Mouse (Mus musculus) liver, embryonic 15.5 days (tissue): Measurements from ENCODE around the gene Tuba1a. TPM values are rescaled to one million over a fixed set of nuclear protein-coding genes. Genes with fewer than 3 reads are reported as not detected.
A peak's percentile ranks its signal among the peaks of the same experiment; 100 is the strongest.

Experiments used
- ATAC-seq: fragments of 200-750 bp; cut with Nextera tagmentation; 2 replicates; pipeline ENCODE4 v1.8.0; 2017; ENCODE audit warnings: moderate number of reproducible peaks, mild to moderate bottlenecking, moderate library complexity; ENCODE audit not compliant: insufficient read depth
- H3K27ac ChIP-seq: fragments of 300-500 bp; sonication (generic); replicated peaks from 2 replicates; pipeline ENCODE4 v1.5.1; 2015; ENCODE audit warnings: mild to moderate bottlenecking, inconsistent platforms
- H3K27me3 ChIP-seq: fragments of 300-500 bp; sonication (generic); 2 replicates; pipeline ENCODE4 v1.6.1; 2015; ENCODE audit warnings: mild to moderate bottlenecking, inconsistent platforms
- H3K36me3 ChIP-seq: fragments of 300-500 bp; sonication (generic); replicated peaks from 2 replicates; pipeline ENCODE4 v1.6.1; 2015; ENCODE audit warnings: moderate library complexity, mild to moderate bottlenecking, inconsistent platforms
- H3K4me1 ChIP-seq: fragments of 300-500 bp; sonication (generic); replicated peaks from 2 replicates; pipeline ENCODE4 v1.6.1; 2015; ENCODE audit warnings: inconsistent platforms
- H3K4me2 ChIP-seq: fragments of 300-500 bp; sonication (generic); 2 replicates; pipeline ENCODE4 v1.6.1; 2015; ENCODE audit warnings: moderate library complexity, mild to moderate bottlenecking, inconsistent platforms
- H3K4me3 ChIP-seq: fragments of 300-500 bp; sonication (generic); replicated peaks from 2 replicates; pipeline ENCODE4 v1.5.1; 2015; ENCODE audit warnings: mild to moderate bottlenecking, inconsistent platforms
- H3K9ac ChIP-seq: fragments of 300-500 bp; sonication (generic); 2 replicates; pipeline ENCODE4 v1.6.1; 2015; ENCODE audit warnings: moderate library complexity, mild to moderate bottlenecking, inconsistent platforms
- H3K9me3 ChIP-seq: fragments of 300-500 bp; sonication (generic); replicated peaks from 2 replicates; pipeline ENCODE4 v1.6.1; 2016; ENCODE audit warnings: inconsistent platforms
- WGBS: fragments of 180-500 bp; shearing (Covaris S2); methylation state at CpG from one replicate; pipeline ENCODE4 v1.1.7; 2015; ENCODE audit warnings: mixed read lengths; ENCODE audit not compliant: insufficient replicate concordance; 5-methylcytosine and 5-hydroxymethylcytosine counted together
- polyA plus RNA-seq: library from polyadenylated mRNA; unstranded; fragments of >200 nt; fragmentation: Nextera tagmentation; extraction: Ambion mirVana; gene quantifications from 2 replicates; pipeline ENCODE4 v1.2.1, GENCODE M21; 2015

The Tuba1a gene
- polyA plus RNA-seq, 1 experiment from 2014 or later = 75.1 TPM

GRCm38 (mm10) chr15:98992086-98992912, 38.8 kb upstream of the Tuba1a start:
- H3K27ac ChIP-seq = no peak overlapping the region
- peak overlapping the region; percentile 53 for H3K4me3 ChIP-seq
- peak overlapping the region; percentile 52 for H3K9ac ChIP-seq
- WGBS = 25% methylated on average over 17 of the region's 17 CpGs
- peak overlapping the region; percentile 79 for H3K4me2 ChIP-seq
- no peaks in the 10 kb centered on the region for H3K9me3 ChIP-seq
- peaks cover 21% of the 10 kb centered on the region for H3K4me1 ChIP-seq
- ATAC-seq = peak; percentile 45
- peaks cover 2% of the 10 kb centered on the region; the same call in 1 of the 2 replicates for H3K27me3 ChIP-seq
- H3K36me3 ChIP-seq = no peaks in the 10 kb centered on the region

DNA sequence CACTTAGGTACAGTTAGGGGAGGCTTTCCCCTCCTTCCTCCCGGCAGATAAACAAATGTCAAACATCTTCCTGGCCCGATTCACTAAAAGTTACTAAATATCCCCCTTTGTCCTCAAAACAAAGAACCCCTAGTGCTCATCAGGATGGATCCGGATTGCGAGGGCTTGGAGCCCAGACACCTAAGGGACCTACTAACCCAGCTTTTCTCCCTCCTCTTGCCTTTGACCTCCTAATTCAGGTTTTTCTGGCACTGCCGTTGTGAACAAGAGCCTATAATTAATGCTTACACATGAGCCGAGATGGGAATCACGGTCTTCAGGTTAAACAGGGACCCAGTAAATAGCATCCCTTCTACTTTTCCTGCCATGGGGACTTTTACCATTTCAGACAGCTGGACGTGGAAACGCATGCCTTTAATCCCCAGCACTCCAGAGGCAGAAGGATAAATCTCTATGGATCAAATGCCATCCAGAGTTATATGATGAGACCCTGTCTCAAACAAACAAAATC, 38.1 kb upstream of the Tuba1a start:
- H3K36me3 ChIP-seq = no peaks in the 10 kb centered on the region
- no peaks in the 10 kb centered on the region for H3K9me3 ChIP-seq
- 55% methylated on average over 9 of the region's 9 CpGs for WGBS
- no peak for ATAC-seq
- H3K4me3 ChIP-seq = no peak overlapping the region
- no peak overlapping the region for H3K27ac ChIP-seq
- H3K9ac ChIP-seq = no peak overlapping the region
- H3K4me1 ChIP-seq = peaks cover 22% of the 10 kb centered on the region
- H3K27me3 ChIP-seq = peaks cover 6% of the 10 kb centered on the region; the same call in 1 of the 2 replicates
- H3K4me2 ChIP-seq = no peak overlapping the region

DNA sequence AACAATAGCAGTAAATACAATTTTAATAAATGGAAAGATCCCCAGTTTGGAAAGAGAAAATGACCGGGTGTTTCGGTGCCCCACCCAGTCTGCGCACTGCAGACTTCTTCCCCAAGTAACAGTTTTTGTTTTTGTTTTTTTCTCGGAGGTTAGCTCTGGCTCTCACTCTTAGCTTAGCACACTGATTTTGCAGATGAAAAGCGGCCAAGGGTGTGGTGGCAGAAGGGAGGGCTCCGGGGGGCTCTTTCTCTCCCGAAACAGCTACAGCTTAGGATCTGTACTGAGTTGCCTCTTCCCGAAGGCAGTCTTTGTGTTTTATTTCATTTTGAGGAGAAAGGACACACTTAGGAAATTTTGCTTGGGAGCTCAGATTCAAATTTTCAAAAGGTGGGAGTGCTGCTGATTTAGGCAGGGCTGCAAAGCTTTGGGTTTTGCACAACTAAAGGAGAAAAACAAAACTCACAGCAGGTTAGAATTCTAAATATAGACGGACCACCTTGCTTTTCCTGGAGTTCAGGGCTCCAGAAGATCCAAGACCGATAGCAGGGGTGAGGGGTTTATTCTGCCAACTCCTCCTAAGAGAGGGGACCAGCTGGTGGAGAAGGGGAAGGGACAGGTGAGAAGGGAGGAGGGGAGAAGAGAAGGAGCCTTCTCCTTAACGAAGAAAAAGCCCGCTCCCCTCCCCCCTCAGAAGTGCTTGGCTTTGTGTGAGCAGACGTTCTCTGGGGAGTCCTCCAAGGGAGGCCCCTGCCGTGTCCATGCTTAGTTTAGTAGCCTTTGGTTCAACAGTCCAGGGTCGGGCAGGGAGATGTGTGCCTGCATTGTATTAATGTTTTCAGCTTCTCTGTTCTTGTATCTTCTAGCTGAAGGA, 37.4 kb upstream of the Tuba1a start:
- no peak overlapping the region for H3K9ac ChIP-seq
- no peak overlapping the region for H3K27ac ChIP-seq
- H3K4me3 ChIP-seq = no peak overlapping the region
- no peak overlapping the region for H3K4me2 ChIP-seq
- peaks cover 6% of the 10 kb centered on the region; the same call in 1 of the 2 replicates for H3K27me3 ChIP-seq
- no peaks in the 10 kb centered on the region for H3K36me3 ChIP-seq
- peaks cover 28% of the 10 kb centered on the region for H3K4me1 ChIP-seq
- WGBS = 55% methylated on average over 15 of the region's 15 CpGs
- no peaks in the 10 kb centered on the region for H3K9me3 ChIP-seq
- no peak for ATAC-seq

DNA sequence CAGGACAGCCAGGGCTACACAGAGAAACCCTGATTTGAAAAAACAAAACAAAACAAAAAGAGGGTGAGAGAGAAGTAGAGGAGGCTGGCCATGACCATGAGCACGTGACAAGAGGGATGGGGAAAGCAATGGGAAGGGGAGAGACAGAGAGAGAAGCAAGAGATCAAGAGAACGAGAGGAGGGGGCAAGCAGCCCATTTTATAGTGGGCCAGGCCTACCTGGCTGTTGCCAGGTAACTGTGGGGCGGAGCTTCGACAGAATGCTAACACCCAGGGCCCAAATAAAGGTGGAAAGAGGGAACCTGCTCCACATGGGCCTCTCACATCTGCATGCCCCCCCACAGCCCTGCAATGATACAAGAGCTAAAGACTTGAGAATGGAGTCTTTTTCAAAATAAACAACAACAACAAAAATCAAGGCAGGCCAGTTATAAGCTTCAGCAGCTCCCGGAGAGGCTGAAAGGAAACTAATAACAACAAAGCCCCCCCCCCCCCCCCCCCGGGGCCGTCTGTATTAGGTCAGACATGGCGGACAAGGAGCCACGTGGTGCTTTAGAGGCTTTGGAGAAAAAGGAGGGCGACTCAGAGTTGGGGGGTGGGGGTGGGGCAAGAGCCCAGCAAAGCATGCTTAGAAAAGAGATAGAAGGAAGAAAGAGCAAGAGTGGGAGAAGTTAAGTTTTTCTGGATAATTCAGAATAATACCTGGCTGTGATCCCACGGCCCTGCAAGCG, 36.4 kb upstream of the Tuba1a start:
- Histone ChIP-seq H3K4me3 (no peak overlapping the region), H3K4me2 (no peak overlapping the region), H3K9ac (no peak overlapping the region), H3K36me3 (no peaks in the 10 kb centered on the region), H3K9me3 (no peaks in the 10 kb centered on the region), H3K27me3 (peaks cover 6% of the 10 kb centered on the region; the same call in 1 of the 2 replicates), H3K4me1 (peaks cover 36% of the 10 kb centered on the region), H3K27ac (no peak overlapping the region)
- ATAC-seq = no peak
- WGBS = 53% methylated on average over 11 of the region's 12 CpGs

DNA sequence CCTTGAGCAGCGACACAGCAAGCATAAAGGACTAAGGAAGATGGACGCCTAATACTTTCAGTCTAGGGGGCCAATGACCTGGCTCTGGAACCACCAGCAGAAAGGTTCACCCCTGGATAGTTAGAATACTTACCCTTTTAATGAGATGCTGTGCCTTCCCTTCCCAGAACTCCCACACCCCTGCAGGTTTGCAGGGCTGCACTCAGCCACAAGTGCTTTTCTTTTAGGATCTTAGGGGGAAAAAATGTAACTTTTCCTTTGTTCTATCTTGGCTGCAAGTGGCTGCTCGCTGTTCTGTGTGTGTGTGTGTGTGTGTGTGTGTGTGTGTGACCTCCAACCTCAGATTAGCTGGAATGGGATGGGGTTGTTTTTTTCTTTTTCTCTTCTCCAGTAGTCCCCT, 35.3 kb upstream of the Tuba1a start:
- no peak overlapping the region for H3K4me3 ChIP-seq
- H3K27ac ChIP-seq = no peak overlapping the region
- WGBS = 64% methylated on average over 3 of the region's 3 CpGs
- peaks cover 6% of the 10 kb centered on the region; the same call in 1 of the 2 replicates for H3K27me3 ChIP-seq
- H3K4me1 ChIP-seq = peaks cover 36% of the 10 kb centered on the region
- no peak for ATAC-seq
- H3K9ac ChIP-seq = no peak overlapping the region
- no peaks in the 10 kb centered on the region for H3K36me3 ChIP-seq
- H3K9me3 ChIP-seq = no peaks in the 10 kb centered on the region
- no peak overlapping the region for H3K4me2 ChIP-seq

DNA sequence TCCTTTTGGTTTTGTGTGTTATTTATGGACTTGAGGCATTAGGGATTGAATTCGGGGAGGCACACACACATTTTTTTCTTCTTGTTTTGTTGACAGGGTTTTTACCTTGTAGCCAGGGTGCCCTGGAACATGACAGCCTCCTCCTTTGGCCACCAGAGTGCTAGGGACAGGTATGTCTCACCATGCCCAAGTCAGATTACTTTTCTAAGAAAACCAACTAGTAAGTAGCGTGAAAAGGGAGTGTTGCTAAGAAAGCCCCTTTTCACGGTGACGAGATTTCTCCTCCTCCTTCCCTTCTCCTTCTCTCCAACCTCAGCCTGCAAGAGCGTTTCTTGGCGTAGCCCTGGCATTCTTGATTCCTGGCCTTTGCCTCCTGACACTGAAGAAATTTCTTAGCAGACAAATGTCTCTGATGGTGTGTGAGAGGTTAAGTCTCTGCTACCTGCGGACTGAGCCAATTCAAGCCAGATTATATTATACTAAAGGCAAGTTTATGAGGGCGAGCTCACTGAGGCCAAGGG, 34.2 kb upstream of the Tuba1a start:
- Histone ChIP-seq H3K27ac (no peak overlapping the region), H3K36me3 (no peaks in the 10 kb centered on the region), H3K9ac (no peak overlapping the region), H3K4me1 (peaks cover 36% of the 10 kb centered on the region), H3K27me3 (peaks cover 6% of the 10 kb centered on the region; the same call in 1 of the 2 replicates), H3K4me2 (no peak overlapping the region), H3K9me3 (no peaks in the 10 kb centered on the region), H3K4me3 (no peak overlapping the region)
- no peak for ATAC-seq
- 66% methylated on average over 8 of the region's 8 CpGs for whole genome bisulfite sequencing

DNA sequence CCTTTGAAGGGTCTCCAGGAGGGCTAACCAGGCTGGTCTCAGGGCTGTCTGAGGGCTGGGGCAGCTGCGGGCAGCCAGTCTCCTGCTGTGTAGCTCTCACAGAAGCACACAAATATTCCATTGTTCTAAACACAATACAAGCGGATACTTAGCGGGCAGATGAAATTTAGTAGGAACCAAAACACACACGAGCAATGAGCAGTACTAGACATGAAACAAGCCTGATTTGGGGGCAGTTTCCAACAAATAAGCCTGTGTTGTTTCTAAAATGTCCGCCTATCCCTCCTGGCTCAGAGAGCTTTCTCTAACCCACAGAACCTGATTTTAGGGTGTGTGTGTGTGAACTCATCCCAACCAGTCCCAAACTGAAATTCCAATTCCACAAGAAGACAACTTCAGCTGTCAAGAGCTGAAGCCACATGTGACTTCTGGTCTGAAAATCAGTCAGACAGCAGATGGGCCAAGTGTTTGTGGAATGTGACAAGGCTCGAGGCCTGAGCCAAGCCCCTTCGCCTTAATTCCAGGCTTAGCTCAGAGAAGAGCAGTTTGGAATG, 33.7 kb upstream of the Tuba1a start:
- Histone ChIP-seq H3K27me3 (peaks cover 6% of the 10 kb centered on the region; the same call in 1 of the 2 replicates), H3K36me3 (no peaks in the 10 kb centered on the region), H3K9me3 (no peaks in the 10 kb centered on the region), H3K27ac (no peak overlapping the region), H3K9ac (no peak overlapping the region), H3K4me2 (no peak overlapping the region), H3K4me3 (no peak overlapping the region), H3K4me1 (peaks cover 31% of the 10 kb centered on the region)
- no peak for ATAC-seq
- 73% methylated on average over 7 of the region's 7 CpGs for WGBS

DNA sequence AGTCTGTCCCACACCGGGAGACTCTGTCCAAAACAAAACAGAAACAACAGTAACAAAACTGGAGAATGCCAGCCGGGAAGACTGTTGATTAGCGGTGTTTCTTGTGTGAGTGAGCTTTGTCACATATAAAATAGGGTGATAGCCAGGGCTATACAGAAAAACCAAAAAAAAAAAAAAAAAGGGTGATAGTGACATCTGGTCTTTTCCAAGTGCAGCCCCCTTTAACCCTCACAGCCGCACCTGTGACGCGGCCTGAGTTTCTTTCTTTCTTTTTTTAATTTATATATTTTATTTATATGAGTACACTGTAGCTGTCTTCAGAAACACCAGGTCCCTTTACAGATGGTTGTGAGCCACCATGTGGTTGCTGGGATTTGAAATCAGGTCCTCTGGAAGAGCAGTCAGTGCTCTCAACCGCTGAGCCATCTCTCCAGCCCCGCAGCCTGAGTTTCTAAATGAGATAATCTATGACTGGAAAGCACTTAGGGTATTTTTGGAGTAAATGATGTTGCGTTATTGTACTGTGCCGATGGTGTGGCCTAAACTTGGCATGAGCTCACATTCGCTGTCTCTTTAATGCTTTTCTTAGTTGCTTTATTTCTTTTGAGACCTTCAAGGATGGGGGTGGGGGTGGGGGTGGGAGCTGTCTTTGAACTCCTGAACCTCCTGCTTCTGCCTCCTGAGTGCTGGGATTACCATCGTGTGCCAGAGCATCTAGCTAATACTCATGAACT, 32.6 kb upstream of the Tuba1a start:
- peaks cover 30% of the 10 kb centered on the region for H3K4me1 ChIP-seq
- peak overlapping the region; percentile 82 for H3K27ac ChIP-seq
- 47% methylated on average over 12 of the region's 12 CpGs for WGBS
- H3K27me3 ChIP-seq = peaks cover 10% of the 10 kb centered on the region; the same call in 1 of the 2 replicates
- peak overlapping the region; percentile 65 for H3K9ac ChIP-seq
- H3K4me3 ChIP-seq = peak overlapping the region; percentile 67
- H3K4me2 ChIP-seq = peak overlapping the region; percentile 77
- no peaks in the 10 kb centered on the region for H3K9me3 ChIP-seq
- no peak for ATAC-seq
- H3K36me3 ChIP-seq = no peaks in the 10 kb centered on the region

DNA sequence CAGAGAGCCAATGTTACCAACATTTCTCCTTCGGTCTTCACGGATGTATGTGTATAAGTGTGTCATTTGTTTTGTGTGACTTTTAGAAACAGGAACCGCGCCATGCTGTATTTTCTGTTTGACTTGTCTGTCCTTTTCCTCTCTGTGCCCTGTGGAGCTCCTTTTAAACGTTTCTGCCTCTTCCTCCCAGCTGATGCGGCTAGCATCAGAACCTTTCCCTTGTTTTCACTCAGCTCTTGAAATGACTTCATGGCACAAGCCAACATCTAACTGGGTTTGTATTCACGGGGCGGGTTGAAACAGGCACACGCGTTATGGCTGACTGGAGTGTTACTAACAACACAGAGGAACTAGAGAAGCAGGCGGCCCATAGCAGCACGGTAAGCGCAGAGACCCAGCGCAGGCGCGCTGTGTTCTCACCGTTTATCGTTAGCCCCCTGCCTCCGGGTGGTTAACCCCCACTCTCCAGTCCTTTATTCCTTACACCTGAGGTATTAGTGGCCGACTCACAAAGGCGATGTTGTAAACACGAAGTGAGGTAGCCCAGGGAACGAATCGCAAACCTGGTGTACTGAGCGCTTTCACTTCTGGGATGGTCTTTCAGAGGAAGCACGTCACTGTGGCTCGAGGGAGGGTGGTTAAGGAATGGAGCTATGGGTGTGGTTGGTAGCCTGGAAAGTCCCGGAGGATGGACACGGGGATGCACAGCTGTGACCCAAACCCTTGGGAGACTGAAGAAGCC, 31.9 kb upstream of the Tuba1a start:
- Histone ChIP-seq H3K27me3 (peaks cover 10% of the 10 kb centered on the region; the same call in 1 of the 2 replicates), H3K36me3 (no peaks in the 10 kb centered on the region), H3K4me1 (peaks cover 30% of the 10 kb centered on the region), H3K4me3 (peak overlapping the region; percentile 67), H3K9ac (peak overlapping the region; percentile 65), H3K9me3 (no peaks in the 10 kb centered on the region), H3K27ac (peak overlapping the region; percentile 82), H3K4me2 (peak overlapping the region; percentile 77)
- WGBS = under 1% methylated on average over 29 of the region's 29 CpGs
- ATAC-seq = peak; percentile 83
